Mouse (Mus musculus) limb, embryonic 14.5 days (tissue): ENCODE measurements around the gene Dst. TPM values are rescaled to one million over a fixed set of nuclear protein-coding genes. Genes with fewer than 3 reads are reported as not detected.
A peak's percentile ranks its signal among the peaks of the same experiment; 100 is the strongest.

Experiments
- ATAC-seq: fragments of 200-750 bp; cut with Nextera tagmentation; 2 replicates; pipeline ENCODE4 v1.8.0; 2017; ENCODE audit warnings: low read depth, moderate number of reproducible peaks, moderate TSS enrichment; ENCODE audit not compliant: low FRiP score
- DNase-seq: peaks from one replicate; pipeline ENCODE4 v3.0.0-alpha.2; 2015; ENCODE audit warnings: low spot score
- H3K27ac ChIP-seq: fragments of 300-500 bp; sonication (generic); replicated peaks from 2 replicates; pipeline ENCODE4 v1.5.1; 2014; ENCODE audit warnings: low read depth, mild to moderate bottlenecking, low read length, moderate library complexity, mixed read lengths
- H3K27me3 ChIP-seq: fragments of 300-500 bp; sonication (generic); 2 replicates; pipeline ENCODE4 v1.6.1; 2014; ENCODE audit warnings: low read length, mixed read lengths; ENCODE audit not compliant: control insufficient read depth, insufficient read depth
- H3K36me3 ChIP-seq: fragments of 300-500 bp; sonication (generic); 2 replicates; pipeline ENCODE4 v1.6.1; 2014; ENCODE audit warnings: mild to moderate bottlenecking, low read length, moderate library complexity, mixed read lengths; ENCODE audit not compliant: control insufficient read depth, insufficient read depth
- H3K4me1 ChIP-seq: fragments of 300-500 bp; sonication (generic); 2 replicates; pipeline ENCODE4 v1.6.1; 2014; ENCODE audit warnings: antibody characterized with exemption, low read length, mixed read lengths; ENCODE audit not compliant: control insufficient read depth, insufficient read depth
- H3K4me2 ChIP-seq: fragments of 300-500 bp; sonication (generic); replicated peaks from 2 replicates; pipeline ENCODE4 v1.6.1; 2014; ENCODE audit warnings: low read depth, mild to moderate bottlenecking, low read length, moderate library complexity; ENCODE audit not compliant: severe bottlenecking
- H3K4me3 ChIP-seq: fragments of 300-500 bp; sonication (generic); replicated peaks from 2 replicates; pipeline ENCODE4 v1.5.1; 2014; ENCODE audit warnings: low read length
- H3K9ac ChIP-seq: fragments of 300-500 bp; sonication (generic); 2 replicates; pipeline ENCODE4 v1.6.1; 2014; ENCODE audit warnings: mild to moderate bottlenecking, low read depth, low read length, moderate library complexity; ENCODE audit not compliant: severe bottlenecking
- H3K9me3 ChIP-seq: fragments of 300-500 bp; sonication (generic); 2 replicates; pipeline ENCODE4 v1.6.1; 2016; ENCODE audit warnings: low read length; ENCODE audit not compliant: control insufficient read depth
- POLR2A ChIP-seq: fragments of 200-500 bp; IDR thresholded peaks from 2 replicates; pipeline ENCODE4 v1.8.0; 2012; ENCODE audit warnings: inconsistent platforms, mild to moderate bottlenecking, moderate library complexity, borderline replicate concordance; ENCODE audit not compliant: insufficient read depth, insufficient read length; ENCODE audit errors: extremely low read depth
- WGBS: fragments of 180-500 bp; shearing (Covaris S2); extraction: QIAGEN DNeasy Blood & Tissue Kit; methylation state at CpG from one replicate; pipeline ENCODE4 v1.1.7; 2014; 5-methylcytosine and 5-hydroxymethylcytosine counted together
- polyA plus RNA-seq, 2 experiments: library from polyadenylated mRNA; depleted of rRNA in 1 of 2; stranded (reverse) in 1 of 2; unstranded in 1 of 2; fragments of >200 nt; fragmentation: Nextera tagmentation in 1 of 2; extraction: Ambion mirVana in 1 of 2; gene quantifications; 2 replicates each; pipeline versions ENCODE4 v1.2.1 to v1.2.3; 2012 to 2014

The Dst gene
- polyA plus RNA-seq, 2 experiments, result 34.9 to 42.5 TPM

DNA sequence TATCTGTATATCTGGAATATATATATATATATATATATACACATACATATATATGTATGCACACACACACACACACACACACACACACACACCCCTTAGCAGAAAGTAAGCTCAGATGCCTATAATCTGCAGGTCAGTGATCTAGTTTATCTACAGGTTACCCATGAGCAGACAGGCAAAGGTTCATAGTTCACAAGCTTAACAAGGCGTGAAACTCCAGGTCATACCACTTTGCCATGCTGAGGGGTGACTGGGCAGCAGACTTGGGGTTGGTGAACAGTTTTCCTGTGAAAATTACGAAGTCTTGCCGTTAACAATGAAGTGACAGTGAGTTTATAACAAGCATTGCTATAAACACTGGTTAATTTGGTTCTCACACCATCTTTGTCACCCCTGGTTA is 227.5 kb downstream of the Dst start:
- Histone ChIP-seq H3K9me3 (no peaks in the 10 kb centered on the region), H3K36me3 (0 out of 2 replicates have a peak, but pooled peaks cover 2% of the 10 kb centered on the region), H3K9ac (no peak overlapping the region), H3K4me3 (no peak overlapping the region), H3K27me3 (no peaks in the 10 kb centered on the region), H3K4me2 (no peak overlapping the region), H3K27ac (no peak overlapping the region), H3K4me1 (peaks cover 19% of the 10 kb centered on the region)
- WGBS, result 61% methylated on average over 3 of the region's 3 CpGs
- no peak for TF ChIP-seq POLR2A
- DNase-seq, result no peak
- ATAC-seq, result no peak

DNA sequence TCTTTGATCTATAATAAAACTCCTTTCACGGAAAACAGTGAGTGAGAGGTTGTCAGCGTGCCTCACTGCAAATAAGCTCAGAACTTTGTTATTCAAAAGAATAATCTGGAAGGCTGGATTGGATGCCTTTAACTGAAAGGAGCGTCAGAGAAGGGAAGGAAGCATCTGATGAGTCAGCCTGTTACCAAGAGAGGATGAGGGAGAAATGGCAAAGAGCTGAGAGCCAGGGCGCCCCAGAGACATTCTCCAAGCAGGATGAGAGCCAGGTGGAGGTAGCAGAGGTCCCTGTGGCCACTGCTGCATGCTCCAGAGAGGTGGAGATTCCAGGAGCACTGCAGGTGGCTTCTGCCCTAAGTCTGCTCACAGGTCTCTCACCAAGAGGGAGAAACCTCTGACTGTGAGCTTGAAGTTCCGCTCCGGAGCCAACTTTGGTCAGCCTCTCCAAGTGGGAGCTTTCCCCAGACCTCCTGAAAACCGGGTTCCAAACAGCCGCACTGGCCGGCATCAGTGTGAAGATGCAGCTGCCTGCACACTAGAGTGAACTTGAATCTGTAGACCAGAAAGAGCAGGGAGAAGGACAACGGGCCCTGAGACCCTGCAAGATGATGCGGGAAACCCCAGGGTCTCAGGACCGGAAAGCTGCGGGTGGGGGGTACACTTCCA is 231.3 kb downstream of the Dst start:
- no peak overlapping the region for H3K4me3 ChIP-seq
- H3K4me2 ChIP-seq, result no peak overlapping the region
- no peak overlapping the region for H3K9ac ChIP-seq
- no peak overlapping the region for H3K27ac ChIP-seq
- H3K36me3 ChIP-seq, result 0 out of 2 replicates have a peak, but pooled peaks cover 2% of the 10 kb centered on the region
- H3K9me3 ChIP-seq, result no peaks in the 10 kb centered on the region
- H3K27me3 ChIP-seq, result no peaks in the 10 kb centered on the region
- H3K4me1 ChIP-seq, result peaks cover 23% of the 10 kb centered on the region
- WGBS, result 43% methylated on average over 13 of the region's 13 CpGs
- no peak for TF ChIP-seq POLR2A
- no peak for ATAC-seq
- DNase-seq, result no peak

DNA sequence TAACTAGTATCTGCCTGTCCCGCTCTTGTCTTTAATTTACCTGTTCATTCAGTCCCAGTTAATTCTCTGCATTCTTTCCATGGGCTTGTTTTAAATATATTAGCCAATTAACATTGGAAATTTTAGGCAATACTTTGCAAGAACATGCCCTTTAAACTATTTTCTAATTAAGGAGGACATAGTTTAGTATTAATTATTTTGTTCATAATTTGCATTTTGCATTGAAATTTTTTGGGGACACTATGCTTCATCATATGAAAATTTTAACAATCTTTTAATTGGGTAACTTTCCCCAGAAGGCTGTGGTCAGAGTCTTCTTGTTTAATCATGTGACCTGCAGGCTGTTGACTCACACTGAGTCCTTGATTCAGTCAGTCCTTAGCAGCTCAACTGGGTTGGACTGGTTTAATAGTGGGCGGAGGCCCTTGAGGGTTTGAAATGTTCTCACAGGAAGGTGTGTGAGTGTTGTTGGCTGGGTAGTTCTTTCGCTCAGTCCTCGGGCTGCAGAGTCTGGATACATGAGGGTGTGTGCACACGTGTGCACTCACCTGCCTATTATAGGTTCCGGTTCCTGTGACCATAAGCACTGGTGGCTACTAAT is 231.9 kb downstream of the Dst start:
- H3K9ac ChIP-seq, result no peak overlapping the region
- H3K9me3 ChIP-seq, result no peaks in the 10 kb centered on the region
- peaks cover 23% of the 10 kb centered on the region for H3K4me1 ChIP-seq
- 0 out of 2 replicates have a peak, but pooled peaks cover 2% of the 10 kb centered on the region for H3K36me3 ChIP-seq
- H3K4me2 ChIP-seq, result no peak overlapping the region
- ATAC-seq (peak; percentile 48), DNase-seq (peak; percentile 48)
- 37% methylated on average over 6 of the region's 6 CpGs for WGBS
- TF ChIP-seq POLR2A, result no peak
- H3K27me3 ChIP-seq, result no peaks in the 10 kb centered on the region
- H3K27ac ChIP-seq, result no peak overlapping the region
- no peak overlapping the region for H3K4me3 ChIP-seq

DNA sequence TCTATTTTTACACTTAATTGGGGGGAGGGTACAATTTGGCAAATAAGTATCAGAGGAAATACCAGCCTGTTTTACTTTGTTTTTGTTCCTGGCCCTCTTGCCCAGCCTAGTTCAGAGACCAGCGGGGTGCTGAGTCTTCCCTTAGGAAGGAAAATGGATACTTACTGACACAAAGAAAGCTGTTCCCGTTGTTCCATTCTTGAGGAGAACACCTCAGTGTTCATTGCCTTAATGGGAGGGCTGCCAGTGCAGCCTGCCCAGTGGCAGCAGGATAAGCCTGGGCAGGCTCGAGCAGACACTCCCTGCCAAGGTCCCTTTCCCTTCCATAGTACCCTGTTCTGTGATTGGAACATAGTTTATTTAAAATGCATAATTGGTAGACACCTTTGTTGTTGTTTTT is 232.7 kb downstream of the Dst start:
- Histone ChIP-seq H3K27ac (0 out of 2 replicates have a peak overlapping the region, but pooled peaks have one; percentile 34), H3K9me3 (no peaks in the 10 kb centered on the region), H3K36me3 (no peaks in the 10 kb centered on the region), H3K4me3 (no peak overlapping the region), H3K4me2 (no peak overlapping the region), H3K4me1 (peaks cover 23% of the 10 kb centered on the region), H3K9ac (no peak overlapping the region), H3K27me3 (no peaks in the 10 kb centered on the region)
- no peak for DNase-seq
- TF ChIP-seq POLR2A, result no peak
- 36% methylated on average over 3 of the region's 3 CpGs for WGBS
- ATAC-seq, result no peak

DNA sequence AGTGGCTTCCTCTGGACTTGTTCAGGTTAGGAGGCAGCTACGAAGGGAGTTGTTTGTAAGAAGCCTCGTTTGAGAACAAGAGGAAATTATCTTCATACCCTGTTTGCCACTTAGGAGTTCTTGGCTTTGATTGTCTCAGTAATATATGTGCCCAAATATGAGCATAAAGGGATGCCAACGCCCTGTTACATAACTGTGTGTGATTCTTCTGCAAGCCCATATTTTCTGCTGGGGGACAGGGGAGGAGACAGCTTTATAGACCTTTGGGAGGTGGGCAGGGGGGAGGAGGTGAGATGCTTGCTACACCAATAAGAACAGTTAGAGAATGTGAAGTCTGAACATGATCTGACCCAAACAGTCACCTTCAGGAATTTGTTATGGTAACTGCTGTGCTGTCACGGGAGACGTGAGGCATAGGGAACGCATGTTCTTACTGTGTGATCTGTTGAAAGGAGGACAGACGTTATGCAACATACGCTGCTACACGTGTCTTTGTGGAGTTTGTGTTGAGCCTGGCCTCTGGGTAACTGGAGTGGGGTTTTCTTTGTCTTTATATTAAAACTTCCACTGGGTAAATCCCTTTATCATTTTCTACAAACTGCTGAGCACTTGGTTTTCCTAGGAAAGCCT is 235.0 kb downstream of the Dst start:
- DNase-seq, result no peak
- WGBS, result 47% methylated on average over 9 of the region's 9 CpGs
- H3K9ac ChIP-seq, result no peak overlapping the region

More for the DNA sequence above, 235.0 kb downstream of the Dst start:
- no peaks in the 10 kb centered on the region for H3K27me3 ChIP-seq
- H3K4me3 ChIP-seq, result no peak overlapping the region
- no peaks in the 10 kb centered on the region for H3K9me3 ChIP-seq
- no peak for TF ChIP-seq POLR2A
- no peak overlapping the region for H3K4me2 ChIP-seq
- 0 out of 2 replicates have a peak, but pooled peaks have one; percentile 12 for ATAC-seq
- H3K4me1 ChIP-seq, result peaks cover 17% of the 10 kb centered on the region
- no peaks in the 10 kb centered on the region for H3K36me3 ChIP-seq
- H3K27ac ChIP-seq, result no peak overlapping the region
